Mouse (Mus musculus) embryonic fibroblast, embryonic 13.5 days (primary cell): ENCODE results near the gene Cacna1a.

Experiments used
- CTCF ChIP-seq: IDR thresholded peaks from 2 replicates; pipeline ENCODE4 v1.5.1; 2011; ENCODE audit warnings: mild to moderate bottlenecking, control low read depth, low read length, moderate library complexity, borderline replicate concordance; ENCODE audit not compliant: insufficient read depth
- POLR2A ChIP-seq: IDR thresholded peaks from 2 replicates; pipeline ENCODE4 v1.6.1; 2011; ENCODE audit warnings: low read depth, mild to moderate bottlenecking, control low read depth, low read length, moderate library complexity

GRCm38 (mm10) chr8:84339320-84339719, 48.9 kb upstream of the Cacna1a start:
- TF ChIP-seq POLR2A (no peak), CTCF (no peak)
